Mouse (Mus musculus) ovary, postnatal 10 days (tissue): ENCODE results near the gene Rom1.
"Not testable (repeated sequence)": the region's sequence is repeated elsewhere in the genome, so short reads cannot be mapped to it uniquely, and the experiment has no call there.

ENCODE experiments used
- DNase-seq: peaks from one replicate; pipeline ENCODE4 v3.0.0; 2022; ENCODE audit warnings: low spot score

Gene Rom1

DNA sequence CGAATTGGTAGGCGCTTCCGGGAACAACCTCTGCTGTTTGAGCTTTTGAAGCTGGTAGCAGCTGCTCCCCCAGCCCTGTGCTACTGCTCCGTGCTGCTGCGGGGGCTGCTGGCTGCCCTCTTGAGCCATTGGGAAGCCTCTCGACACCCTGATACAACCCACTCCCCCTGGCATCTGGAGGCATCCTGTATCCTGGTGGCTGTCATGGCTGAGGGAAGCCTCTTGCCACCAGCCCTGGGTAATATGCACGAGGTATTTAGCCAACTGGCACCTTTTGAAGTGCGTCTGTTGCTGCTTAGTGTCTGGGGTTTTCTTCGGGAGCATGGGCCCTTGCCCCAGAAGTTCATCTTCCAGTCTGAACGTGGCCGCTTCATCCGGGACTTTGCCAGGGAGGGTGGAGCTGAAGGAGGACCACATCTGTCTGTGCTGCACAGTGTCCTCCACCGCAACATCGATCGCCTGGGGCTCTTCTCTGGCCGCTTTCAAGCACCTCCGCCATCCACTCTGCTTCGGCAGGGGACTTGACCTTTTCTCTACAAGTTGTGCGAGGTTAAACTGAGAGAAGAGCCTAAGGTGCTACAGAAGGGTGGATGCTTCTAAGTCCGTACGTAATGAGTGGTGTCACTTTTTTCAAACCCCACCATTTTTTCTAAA, 31.8 kb downstream of the Rom1 start:
- DNase-seq = peak; percentile 28

DNA sequence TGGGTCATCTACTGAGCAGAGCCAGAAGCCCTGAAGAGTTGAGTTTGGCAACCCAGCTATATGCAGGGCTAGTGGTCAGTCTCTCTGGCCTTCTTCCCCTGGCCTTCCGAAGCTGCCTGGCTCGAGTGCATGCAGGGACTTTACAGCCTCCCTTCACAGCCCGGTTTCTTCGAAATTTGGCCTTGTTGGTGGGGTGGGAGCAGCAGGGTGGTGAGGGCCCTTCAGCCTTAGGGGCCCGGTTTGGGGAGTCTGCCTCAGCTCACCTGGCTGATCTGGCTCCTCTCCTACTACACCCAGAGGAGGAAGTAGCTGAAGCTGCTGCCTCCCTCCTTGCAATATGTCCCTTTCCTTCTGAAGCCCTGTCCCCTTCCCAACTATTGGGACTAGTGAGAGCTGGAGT, 32.9 kb downstream of the Rom1 start:
- DNase-seq = not testable (repeated sequence)

DNA sequence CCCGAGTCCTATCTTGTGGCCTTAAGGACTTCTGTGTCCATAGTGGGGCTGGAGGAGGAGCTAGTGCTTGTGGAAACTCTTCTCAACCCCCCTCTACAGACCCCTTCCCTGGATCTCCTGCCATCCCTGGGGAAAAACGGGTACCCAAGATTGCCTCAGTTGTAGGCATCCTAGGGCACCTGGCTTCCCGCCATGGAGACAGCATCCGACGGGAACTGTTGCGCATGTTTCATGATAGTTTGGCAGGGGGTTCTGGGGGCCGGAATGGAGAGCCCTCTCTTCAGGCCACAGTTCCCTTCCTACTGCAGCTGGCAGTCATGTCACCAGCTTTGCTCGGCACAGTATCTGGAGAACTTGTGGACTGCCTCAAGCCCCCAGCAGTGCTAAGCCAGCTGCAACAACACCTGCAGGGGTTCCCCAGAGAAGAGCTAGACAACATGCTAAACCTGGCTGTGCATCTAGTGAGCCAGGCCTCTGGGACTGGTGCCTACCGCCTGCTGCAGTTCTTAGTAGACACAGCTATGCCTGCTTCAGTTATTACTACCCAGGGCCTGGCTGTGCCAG, 33.7 kb downstream of the Rom1 start:
- no peak for DNase-seq

DNA sequence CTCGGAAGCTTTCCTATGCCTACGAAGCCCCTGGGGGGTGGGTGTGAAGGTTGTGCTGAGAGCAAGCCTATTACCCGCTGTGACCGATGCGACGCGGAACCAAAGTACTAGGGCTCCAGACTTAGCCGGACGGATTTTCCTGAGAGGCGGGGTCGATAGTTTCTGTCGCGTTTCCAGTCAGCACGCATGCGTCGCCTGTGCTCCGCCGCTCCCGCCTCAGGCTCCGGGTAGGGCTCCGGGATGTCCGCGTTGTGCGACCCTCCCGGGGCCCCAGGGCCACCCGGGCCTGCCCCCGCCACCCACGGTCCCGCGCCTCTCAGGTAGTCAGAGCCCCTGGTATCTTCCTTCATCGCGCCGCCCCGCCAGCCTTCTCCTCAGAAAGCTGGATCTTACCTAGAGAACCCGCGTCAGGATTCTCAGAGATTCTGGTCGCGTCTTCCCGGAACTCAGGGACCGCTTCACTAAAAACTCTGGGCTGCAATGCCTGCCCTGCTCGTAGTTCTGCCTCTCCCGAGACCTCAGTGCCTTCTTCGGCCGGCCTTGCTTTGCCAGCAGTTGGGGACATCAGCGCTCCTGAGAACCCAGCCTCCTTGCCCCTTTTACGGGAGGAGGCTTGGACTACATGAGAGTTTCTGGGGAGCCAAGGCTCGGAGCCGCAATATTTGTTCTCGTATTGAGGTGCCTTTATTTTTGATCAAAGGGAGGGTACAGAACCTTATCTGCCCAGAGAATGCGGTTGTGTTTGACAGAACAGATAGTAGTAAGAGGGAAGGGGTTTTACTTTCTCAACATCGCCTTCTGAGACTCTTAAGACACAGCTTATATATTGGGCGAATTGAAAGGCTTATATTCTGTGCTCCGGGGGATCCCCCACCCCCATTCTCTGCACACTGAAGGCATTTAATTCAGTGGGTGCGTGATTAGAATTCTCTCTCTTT, 36.1 kb downstream of the Rom1 start, which contains the start of gene Ints5:
TSS of gene Ints5 (plus strand) at position 177 of the 938 bp plus-strand sequence.
- DNase-seq = peak; percentile 81

DNA sequence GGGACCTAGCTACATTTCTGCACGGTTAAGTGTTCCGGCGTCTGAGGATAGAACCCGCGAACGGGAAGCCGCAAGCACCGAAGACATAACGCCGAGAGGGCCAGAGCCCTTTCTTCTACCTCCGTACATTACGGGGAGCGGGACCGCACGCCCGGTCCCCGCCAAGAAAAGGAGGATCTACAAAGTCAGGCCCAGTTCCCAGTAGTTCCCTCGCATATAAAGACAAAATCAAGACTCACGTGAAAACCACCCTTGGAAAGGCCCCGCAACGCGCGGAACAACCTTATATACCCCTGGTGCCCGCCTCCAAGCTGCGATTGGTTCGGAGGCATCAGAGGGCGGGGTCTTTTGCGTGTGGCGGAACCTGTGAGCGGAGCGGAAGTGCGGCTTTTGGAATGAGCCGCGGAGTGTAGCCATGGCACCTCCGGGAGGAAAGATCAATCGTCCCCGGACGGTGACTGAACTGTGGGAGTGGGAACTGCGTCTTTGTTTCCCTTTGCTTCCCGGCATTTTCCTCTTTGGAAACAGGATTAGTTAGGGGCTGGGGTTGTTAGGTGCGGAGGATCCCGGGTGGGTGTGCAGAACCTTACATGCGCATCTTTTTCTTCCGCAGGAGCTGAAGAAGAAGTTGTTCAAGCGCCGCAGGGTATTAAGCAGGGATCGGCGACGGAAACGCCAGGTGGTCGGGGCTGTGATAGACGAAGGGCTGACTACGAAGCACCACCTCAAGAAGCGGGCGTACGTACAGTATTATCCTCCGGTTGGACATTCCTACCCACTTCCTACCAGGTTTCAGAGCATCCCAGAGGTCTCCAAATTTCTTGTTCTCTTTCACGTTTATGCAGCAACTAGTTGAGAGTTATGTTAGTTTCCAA, 40.4 kb downstream of the Rom1 start, which contains the start of the genes 1810009A15Rik and Gm49416:
TSS of gene 1810009A15Rik (plus strand) at position 343 of the 875 bp plus-strand sequence.
TSS of gene Gm49416 (plus strand) at position 416 of the 875 bp plus-strand sequence.
- peak; percentile 90 for DNase-seq

DNA sequence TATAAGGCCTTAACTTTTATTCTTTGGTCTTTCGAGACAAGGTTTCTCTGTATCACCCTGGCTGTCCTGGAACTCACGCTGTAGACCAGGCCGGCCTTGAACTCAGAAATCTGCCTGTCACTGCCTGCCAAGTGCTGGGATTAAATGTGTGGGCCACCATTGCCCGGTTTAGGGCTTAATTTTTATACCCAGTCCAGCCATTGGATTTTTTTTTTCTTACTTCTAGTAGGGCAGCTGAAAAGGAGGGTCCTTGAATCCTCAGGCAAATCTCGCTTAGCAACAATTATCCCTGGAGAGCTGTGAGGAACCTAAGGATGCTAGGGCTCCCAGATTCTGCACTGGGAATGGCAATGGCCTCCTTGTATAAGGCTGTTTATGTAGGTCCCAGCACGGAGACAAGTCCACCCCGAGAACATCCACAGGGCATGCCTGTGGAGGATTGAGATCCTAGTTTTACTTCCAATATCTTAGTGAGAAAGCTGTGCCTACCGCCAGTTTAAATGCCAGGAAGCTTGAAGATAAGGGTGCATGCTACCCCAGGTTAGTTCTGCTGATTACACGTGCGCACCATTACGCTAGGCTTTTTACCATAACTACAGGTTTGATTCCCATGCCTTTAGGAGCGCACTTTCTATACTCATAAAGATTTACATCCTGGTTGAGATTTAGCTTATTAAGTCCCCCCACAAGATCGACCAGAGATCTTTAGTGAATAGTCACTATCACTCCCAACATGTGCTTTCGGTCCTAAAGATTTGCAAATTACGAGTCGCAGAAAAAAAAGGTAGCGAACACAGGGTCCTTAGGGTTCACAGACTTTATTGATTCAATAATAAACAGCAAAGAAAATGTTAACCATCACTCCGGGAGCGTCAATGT, 41.3 kb downstream of the Rom1 start:
- no peak for DNase-seq

DNA sequence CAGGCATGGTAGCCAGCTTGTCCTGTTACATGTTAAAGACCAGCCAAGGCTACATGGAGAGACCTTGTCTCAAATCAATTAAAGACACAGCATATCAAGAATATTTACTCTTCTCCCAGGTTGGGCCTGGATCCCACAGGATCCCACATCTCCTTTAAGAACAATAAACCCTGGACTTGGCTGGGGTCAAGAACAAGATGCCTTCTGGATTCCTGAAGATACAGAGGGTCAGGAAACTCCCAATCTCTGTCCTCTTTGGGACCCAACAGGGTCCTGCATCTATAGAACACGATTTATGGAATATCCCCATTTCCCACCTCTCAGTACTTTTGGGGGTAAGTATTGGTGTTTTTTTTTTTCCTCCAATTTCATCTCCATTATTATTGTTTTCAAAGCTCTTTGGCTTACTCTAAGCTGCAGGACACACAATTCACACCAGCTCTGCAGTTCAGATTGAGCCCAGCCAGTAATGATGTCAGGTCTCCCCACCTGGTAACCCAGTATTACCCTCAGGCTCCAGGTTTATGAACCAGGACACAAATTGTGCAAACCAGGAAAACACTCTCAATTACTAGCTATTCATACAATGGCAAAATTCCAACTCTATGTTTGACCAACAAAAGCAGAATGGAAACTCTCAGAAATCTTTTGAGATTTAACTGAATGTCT, 42.1 kb downstream of the Rom1 start:
- no peak for DNase-seq

DNA sequence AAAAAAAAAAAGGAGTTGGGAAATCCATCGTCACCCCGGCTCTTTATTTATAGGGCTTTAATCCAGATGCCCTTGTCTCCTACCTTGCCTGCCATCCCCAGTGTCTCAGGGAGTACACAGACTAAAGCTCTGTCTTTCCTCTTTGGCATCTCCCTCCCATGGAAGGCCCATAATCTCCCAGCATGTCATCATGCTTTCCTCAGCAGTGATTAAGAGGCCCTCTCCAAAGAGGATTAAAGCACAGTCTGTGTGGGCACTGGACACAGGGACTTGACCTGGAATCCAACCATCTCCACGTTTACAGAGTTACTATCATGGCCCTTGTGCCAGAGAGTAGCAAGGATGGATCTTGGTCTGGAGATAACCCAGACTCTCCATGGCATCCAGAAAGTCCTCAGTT, 45.5 kb downstream of the Rom1 start, which contains the start of the genes Lbhd1 and Gm49403:
TSS of gene Lbhd1 (plus strand) at position 117 of the 400 bp plus-strand sequence.
TSS of gene Gm49403 (plus strand) at position 315 of the 400 bp plus-strand sequence.
- no peak for DNase-seq

DNA sequence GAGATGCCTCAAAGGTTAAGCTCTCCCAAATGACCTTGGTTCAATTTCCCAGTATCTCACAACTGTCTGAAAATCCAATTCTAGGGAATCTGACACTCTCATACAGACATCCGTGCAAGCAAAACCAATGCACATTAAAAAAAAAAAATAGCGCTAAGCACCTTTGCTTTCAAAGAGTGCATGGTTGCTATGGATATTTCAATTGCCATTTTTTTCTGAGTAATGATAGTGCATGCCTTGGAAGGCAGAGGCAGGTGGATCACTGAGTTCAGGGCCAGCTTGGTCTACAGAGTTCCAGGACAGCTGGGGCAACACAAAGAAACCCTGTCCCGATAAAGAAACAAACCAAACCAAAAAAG, 48.1 kb downstream of the Rom1 start:
- no peak for DNase-seq

DNA sequence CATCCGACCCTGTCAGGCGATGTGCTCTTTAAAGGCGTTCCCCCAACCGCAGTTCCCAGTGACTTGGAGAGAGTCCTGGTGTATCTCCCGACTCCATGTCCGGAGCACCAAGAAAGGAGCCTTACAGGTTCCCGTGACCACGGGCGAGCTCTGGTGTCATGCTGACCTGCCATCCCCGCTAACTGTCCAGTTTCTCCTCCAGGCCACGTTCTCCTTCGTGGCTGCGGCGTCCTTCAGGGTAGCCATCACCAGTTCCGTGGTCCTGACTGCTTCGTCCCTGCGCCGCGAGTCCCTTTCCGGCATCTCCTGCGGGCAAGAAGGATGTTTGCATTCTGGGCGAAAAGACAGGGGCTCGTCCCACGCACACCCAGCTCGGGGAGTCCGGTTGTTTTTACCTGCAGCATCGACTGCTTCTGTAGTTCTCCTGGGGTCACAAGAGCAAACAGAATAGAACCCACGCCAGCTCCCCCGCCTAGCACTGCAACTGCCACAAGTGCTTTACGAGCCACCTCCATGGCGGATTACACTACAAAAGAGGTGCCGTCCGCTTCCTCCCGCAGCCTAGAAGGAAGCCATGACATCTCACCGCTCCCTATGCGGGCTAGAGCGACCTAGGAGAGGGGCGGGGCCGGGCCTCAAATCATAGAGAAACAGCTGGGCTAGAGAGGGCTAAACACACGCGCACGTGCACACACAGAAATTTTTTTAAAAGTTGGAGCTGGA, 48.7 kb downstream of the Rom1 start, which contains the start of gene Uqcc3:
TSS of gene Uqcc3 (minus strand) at position 613 of the 723 bp plus-strand sequence.
- DNase-seq = peak; percentile 76
